Mouse (Mus musculus): ENCODE results near the gene Marc2. TPM values are rescaled to one million over a fixed set of nuclear protein-coding genes. Genes with fewer than 3 reads are reported as not detected.

The Marc2 gene
- polyA plus RNA-seq, 1 experiment from 2014 or later: 177 TPM

GRCm38 (mm10) chr1:184846973-184847372, 722 bp upstream of the Marc2 start:
- Histone ChIP-seq H3K27ac (ENCODE audit: low read depth, low read length) (no peak overlapping the region), H3K36me3 (ENCODE audit: control insufficient read depth, insufficient read depth, low read length) (no peaks in the 10 kb centered on the region), H3K9me3 (ENCODE audit: control insufficient read depth, low read length) (no peaks in the 10 kb centered on the region), H3K27me3 (ENCODE audit: control insufficient read depth, insufficient read depth, low read length) (peaks cover 3% of the 10 kb centered on the region; the same call in 1 of the 2 replicates), H3K4me2 (replicated peaks; ENCODE audit: low read depth, low read length) (peak overlapping the region; percentile 93; the same call in 1 of the 2 replicates), H3K4me1 (ENCODE audit: control insufficient read depth, insufficient read depth, low read length) (peaks cover 21% of the 10 kb centered on the region), H3K4me3 (ENCODE audit: low read length) (no peak overlapping the region), H3K9ac (ENCODE audit: low read depth, low read length) (no peak overlapping the region)
- 55% methylated on average over 3 of the region's 3 CpGs for WGBS
- no peak for ATAC-seq (ENCODE audit: low FRiP score, low TSS enrichment)

GRCm38 (mm10) chr1:184845111-184846071, 860 bp downstream of the Marc2 start:
- Histone ChIP-seq H3K36me3 (ENCODE audit: control insufficient read depth, insufficient read depth, low read length) (0 out of 2 replicates have a peak, but pooled peaks cover 1% of the 10 kb centered on the region), H3K9me3 (ENCODE audit: control insufficient read depth, low read length) (no peaks in the 10 kb centered on the region), H3K4me3 (ENCODE audit: low read length) (peak overlapping the region; percentile 85), H3K27ac (ENCODE audit: low read depth, low read length) (peak overlapping the region; percentile 77), H3K4me1 (ENCODE audit: control insufficient read depth, insufficient read depth, low read length) (peaks cover 13% of the 10 kb centered on the region), H3K4me2 (replicated peaks; ENCODE audit: low read depth, low read length) (peak overlapping the region; percentile 93), H3K9ac (ENCODE audit: low read depth, low read length) (peak overlapping the region; percentile 85), H3K27me3 (ENCODE audit: control insufficient read depth, insufficient read depth, low read length) (peaks cover 3% of the 10 kb centered on the region; the same call in 1 of the 2 replicates)
- ATAC-seq (ENCODE audit: low FRiP score, low TSS enrichment): peak; percentile 97
- under 1% methylated on average over 67 of the region's 67 CpGs for WGBS

GRCm38 (mm10) chr1:184844326-184845066, 1.8 kb downstream of the Marc2 start:
- Histone ChIP-seq H3K36me3 (ENCODE audit: control insufficient read depth, insufficient read depth, low read length) (0 out of 2 replicates have a peak, but pooled peaks cover 5% of the 10 kb centered on the region), H3K27ac (ENCODE audit: low read depth, low read length) (peak overlapping the region; percentile 77; the same call in 1 of the 2 replicates), H3K4me3 (ENCODE audit: low read length) (peak overlapping the region; percentile 85), H3K4me2 (replicated peaks; ENCODE audit: low read depth, low read length) (peak overlapping the region; percentile 93), H3K9ac (ENCODE audit: low read depth, low read length) (peak overlapping the region; percentile 85), H3K9me3 (ENCODE audit: control insufficient read depth, low read length) (no peaks in the 10 kb centered on the region), H3K27me3 (ENCODE audit: control insufficient read depth, insufficient read depth, low read length) (peaks cover 3% of the 10 kb centered on the region; the same call in 1 of the 2 replicates), H3K4me1 (ENCODE audit: control insufficient read depth, insufficient read depth, low read length) (peaks cover 13% of the 10 kb centered on the region)
- 21% methylated on average over 15 of the region's 15 CpGs for WGBS
- ATAC-seq (ENCODE audit: low FRiP score, low TSS enrichment): no peak

GRCm38 (mm10) chr1:184837649-184838048, 8.6 kb downstream of the Marc2 start:
- Histone ChIP-seq H3K27ac (ENCODE audit: low read depth, low read length) (no peak overlapping the region), H3K9ac (ENCODE audit: low read depth, low read length) (no peak overlapping the region), H3K36me3 (ENCODE audit: control insufficient read depth, insufficient read depth, low read length) (peaks cover 11% of the 10 kb centered on the region; the same call in 1 of the 2 replicates), H3K4me1 (ENCODE audit: control insufficient read depth, insufficient read depth, low read length) (no peaks in the 10 kb centered on the region), H3K4me3 (ENCODE audit: low read length) (no peak overlapping the region), H3K4me2 (replicated peaks; ENCODE audit: low read depth, low read length) (no peak overlapping the region), H3K9me3 (ENCODE audit: control insufficient read depth, low read length) (no peaks in the 10 kb centered on the region), H3K27me3 (ENCODE audit: control insufficient read depth, insufficient read depth, low read length) (no peaks in the 10 kb centered on the region)
- 55% methylated on average over 4 of the region's 4 CpGs for WGBS
- ATAC-seq (ENCODE audit: low FRiP score, low TSS enrichment): no peak

DNA sequence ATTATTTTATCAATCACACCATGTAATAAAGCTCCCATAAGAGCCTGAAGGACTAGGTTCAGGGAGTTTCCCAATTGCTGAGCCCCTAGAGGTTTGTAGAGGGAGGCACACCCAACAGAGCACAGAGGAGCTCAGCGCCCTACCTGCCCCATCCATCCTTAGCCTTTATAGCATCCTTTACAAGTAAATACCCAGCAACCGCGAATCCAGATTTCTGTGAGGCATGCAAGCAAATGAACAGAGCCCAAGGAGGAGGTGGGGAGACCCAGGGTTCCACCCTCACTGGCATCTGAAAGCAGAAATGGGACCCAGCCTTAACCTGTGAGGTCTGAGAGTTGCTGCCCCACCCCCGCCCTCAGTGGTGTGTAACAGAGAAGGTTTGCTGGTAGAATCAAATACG, 9.9 kb downstream of the Marc2 start:
- H3K9ac ChIP-seq (ENCODE audit: low read depth, low read length): no peak overlapping the region
- no peak for ATAC-seq (ENCODE audit: low FRiP score, low TSS enrichment)
- H3K4me1 ChIP-seq (ENCODE audit: control insufficient read depth, insufficient read depth, low read length): no peaks in the 10 kb centered on the region
- no peak overlapping the region for H3K4me3 ChIP-seq (ENCODE audit: low read length)
- H3K36me3 ChIP-seq (ENCODE audit: control insufficient read depth, insufficient read depth, low read length): peaks cover 23% of the 10 kb centered on the region; the same call in 1 of the 2 replicates
- no peak overlapping the region for H3K27ac ChIP-seq (ENCODE audit: low read depth, low read length)
- no peaks in the 10 kb centered on the region for H3K27me3 ChIP-seq (ENCODE audit: control insufficient read depth, insufficient read depth, low read length)
- 82% methylated on average over 5 of the region's 5 CpGs for WGBS
- H3K4me2 ChIP-seq (replicated peaks; ENCODE audit: low read depth, low read length): no peak overlapping the region
- H3K9me3 ChIP-seq (ENCODE audit: control insufficient read depth, low read length): no peaks in the 10 kb centered on the region

GRCm38 (mm10) chr1:184833499-184833898, 12.8 kb downstream of the Marc2 start:
- Histone ChIP-seq H3K36me3 (ENCODE audit: control insufficient read depth, insufficient read depth, low read length) (peaks cover 24% of the 10 kb centered on the region; the same call in 1 of the 2 replicates), H3K4me2 (replicated peaks; ENCODE audit: low read depth, low read length) (no peak overlapping the region), H3K27me3 (ENCODE audit: control insufficient read depth, insufficient read depth, low read length) (no peaks in the 10 kb centered on the region), H3K9ac (ENCODE audit: low read depth, low read length) (no peak overlapping the region), H3K9me3 (ENCODE audit: control insufficient read depth, low read length) (no peaks in the 10 kb centered on the region), H3K4me1 (ENCODE audit: control insufficient read depth, insufficient read depth, low read length) (no peaks in the 10 kb centered on the region), H3K4me3 (ENCODE audit: low read length) (no peak overlapping the region), H3K27ac (ENCODE audit: low read depth, low read length) (no peak overlapping the region)
- 88% methylated on average over 7 of the region's 7 CpGs for WGBS
- ATAC-seq (ENCODE audit: low FRiP score, low TSS enrichment): no peak

DNA sequence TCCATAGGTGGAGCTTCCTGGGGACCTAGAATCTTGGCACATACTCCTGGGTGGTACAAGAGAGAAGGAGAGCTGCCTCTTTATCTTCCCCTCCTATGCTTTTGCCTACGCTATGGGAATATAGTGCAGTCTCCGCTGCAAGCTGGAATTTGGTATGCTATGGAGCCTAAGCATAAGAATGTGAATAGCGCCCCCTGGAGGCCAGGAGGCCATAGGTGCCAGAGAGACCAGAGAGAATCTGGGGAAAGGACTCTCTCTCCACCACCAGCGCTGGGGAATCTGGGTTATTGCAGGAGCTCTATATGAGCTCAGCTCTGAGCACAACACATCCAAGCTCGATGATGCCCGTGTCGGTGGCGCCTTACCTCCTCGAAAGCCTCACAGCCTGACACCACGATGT, 14.0 kb downstream of the Marc2 start:
- H3K27me3 ChIP-seq (ENCODE audit: control insufficient read depth, insufficient read depth, low read length): no peaks in the 10 kb centered on the region
- WGBS: 83% methylated on average over 10 of the region's 10 CpGs
- no peaks in the 10 kb centered on the region for H3K4me1 ChIP-seq (ENCODE audit: control insufficient read depth, insufficient read depth, low read length)
- H3K27ac ChIP-seq (ENCODE audit: low read depth, low read length): no peak overlapping the region
- H3K9ac ChIP-seq (ENCODE audit: low read depth, low read length): no peak overlapping the region
- ATAC-seq (ENCODE audit: low FRiP score, low TSS enrichment): no peak
- H3K9me3 ChIP-seq (ENCODE audit: control insufficient read depth, low read length): no peaks in the 10 kb centered on the region
- H3K36me3 ChIP-seq (ENCODE audit: control insufficient read depth, insufficient read depth, low read length): peaks cover 24% of the 10 kb centered on the region; the same call in 1 of the 2 replicates
- H3K4me3 ChIP-seq (ENCODE audit: low read length): no peak overlapping the region
- H3K4me2 ChIP-seq (replicated peaks; ENCODE audit: low read depth, low read length): no peak overlapping the region

DNA sequence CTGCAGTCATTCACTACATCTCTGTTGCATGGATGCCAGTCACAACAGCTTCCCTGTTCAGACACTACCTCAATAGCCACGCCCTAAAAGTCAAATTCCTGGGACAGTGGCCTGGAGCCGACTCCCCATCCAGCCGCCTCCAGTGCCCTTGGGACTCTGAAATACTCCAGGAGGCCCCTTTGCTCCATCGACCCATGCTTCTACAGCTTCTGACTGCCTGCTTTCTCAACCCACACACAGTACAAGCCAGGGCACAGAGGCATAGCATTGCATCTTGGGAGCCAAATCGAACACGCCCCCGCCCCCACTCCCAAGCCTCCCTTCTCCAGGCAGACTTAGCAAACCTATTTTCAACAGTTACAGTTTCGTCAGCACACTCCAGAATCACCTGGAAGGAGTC, 16.4 kb downstream of the Marc2 start:
- WGBS: 86% methylated on average over 8 of the region's 8 CpGs
- Histone ChIP-seq H3K36me3 (ENCODE audit: control insufficient read depth, insufficient read depth, low read length) (peaks cover 24% of the 10 kb centered on the region; the same call in 1 of the 2 replicates), H3K27ac (ENCODE audit: low read depth, low read length) (no peak overlapping the region), H3K4me2 (replicated peaks; ENCODE audit: low read depth, low read length) (no peak overlapping the region), H3K9ac (ENCODE audit: low read depth, low read length) (no peak overlapping the region), H3K9me3 (ENCODE audit: control insufficient read depth, low read length) (no peaks in the 10 kb centered on the region), H3K27me3 (ENCODE audit: control insufficient read depth, insufficient read depth, low read length) (no peaks in the 10 kb centered on the region), H3K4me1 (ENCODE audit: control insufficient read depth, insufficient read depth, low read length) (no peaks in the 10 kb centered on the region), H3K4me3 (ENCODE audit: low read length) (no peak overlapping the region)
- no peak for ATAC-seq (ENCODE audit: low FRiP score, low TSS enrichment)
